ENCODE assay signal across 8 mouse cellular contexts in genomic region chr9:44084659-44085229, GRCm38 (mm10). TPM values are rescaled to one million over a fixed set of nuclear protein-coding genes. Genes with fewer than 3 reads are reported as not detected.
DNase-seq lines count a peak whose midpoint lies in the region; ATAC-seq and TF ChIP-seq lines count a peak whose summit lies in the region.

No protein-coding gene starts in this region.

- no peaks in the 10 kb centered on the region for H3K9me3 ChIP-seq in heart, embryonic 14.5 days (ENCODE audit: control insufficient read depth, low read length)
- H3K9me3 ChIP-seq in liver, embryonic 14.5 days (ENCODE audit: control insufficient read depth, low read length): no peaks in the 10 kb centered on the region
- H3K9me3 ChIP-seq in stomach, embryonic 15.5 days: no peaks in the 10 kb centered on the region

- under 1% methylated on average over 62 of the region's 62 CpGs for WGBS in heart, embryonic 14.5 days
- under 1% methylated on average over 61 of the region's 62 CpGs for WGBS in liver, embryonic 14.5 days (ENCODE audit: insufficient replicate concordance)
- under 1% methylated on average over 62 of the region's 62 CpGs for WGBS in stomach, embryonic 15.5 days

- TF ChIP-seq CTCF in liver, embryonic 14.5 days (IDR thresholded peaks at IDR 0.05; ENCODE audit: low read depth): no peak

- ATAC-seq in erythroid progenitor cell, adult 5-6 weeks (replicated peaks; ENCODE audit: low FRiP score, poor library complexity, severe bottlenecking): peak; percentile 63
- peak; percentile 73 for ATAC-seq in heart, embryonic 14.5 days (ENCODE audit: insufficient number of reproducible peaks, insufficient read depth, low FRiP score, low read depth)
- peak; percentile 83 for ATAC-seq in liver, embryonic 14.5 days (ENCODE audit: insufficient read depth)
- peak; percentile 78 for ATAC-seq in stomach, embryonic 15.5 days (ENCODE audit: insufficient read depth, low FRiP score, low read depth)

- H3K9ac ChIP-seq in heart, embryonic 14.5 days (ENCODE audit: low read length): peak overlapping the region; percentile 96
- H3K9ac ChIP-seq in liver, embryonic 14.5 days (replicated peaks): peak overlapping the region; percentile 35; the same call in 1 of the 2 replicates
- H3K9ac ChIP-seq in stomach, embryonic 15.5 days: peak overlapping the region; percentile 68

- TF ChIP-seq EP300 in liver, embryonic 14.5 days (IDR thresholded peaks at IDR 0.05; ENCODE audit: low read depth): no peak

- H3K4me3 ChIP-seq in brown adipose tissue, adult 24 weeks (ENCODE audit: insufficient read depth, low read depth, low read length): peak overlapping the region; percentile 87
- H3K4me3 ChIP-seq in heart, embryonic 14.5 days (ENCODE audit: control insufficient read depth in 1 of 2, insufficient read depth in 1 of 2, low read depth in 1 of 2, low read length in 2 of 2): peak overlapping the region; percentile 72 to 75
- peak overlapping the region; percentile 38 to 52 for H3K4me3 ChIP-seq in liver, embryonic 14.5 days (ENCODE audit: insufficient read depth in 1 of 2, low read depth in 2 of 2, low read length in 2 of 2)
- H3K4me3 ChIP-seq in stomach, embryonic 15.5 days (replicated peaks): peak overlapping the region; percentile 58

- peak overlapping the region; percentile 96 for H3K4me2 ChIP-seq in heart, embryonic 14.5 days (ENCODE audit: low read length)
- H3K4me2 ChIP-seq in liver, embryonic 14.5 days (ENCODE audit: low read depth): peak overlapping the region; percentile 76
- H3K4me2 ChIP-seq in stomach, embryonic 15.5 days: peak overlapping the region; percentile 100

- peak overlapping the region; percentile 66 for H3K27ac ChIP-seq in brown adipose tissue, adult 24 weeks (replicated peaks; ENCODE audit: low read depth, low read length)
- peak overlapping the region; percentile 61 to 94 for H3K27ac ChIP-seq in heart, embryonic 14.5 days (replicated peaks in 1 of 2; ENCODE audit: control insufficient read depth in 1 of 2, insufficient read depth in 1 of 2, low read depth in 2 of 2, low read length in 2 of 2)
- H3K27ac ChIP-seq in liver, embryonic 14.5 days: no peak overlapping the region
- 0 out of 2 replicates have a peak overlapping the region, but pooled peaks have one; percentile 64 for H3K27ac ChIP-seq in stomach, embryonic 15.5 days

- peak; percentile 83 for DNase-seq in B cell, adult 2 months
- peak; percentile 98 for DNase-seq in kidney, postnatal 14 days
- peak; percentile 65 to 69 (median 68) for DNase-seq in liver, embryonic 14.5 days (ENCODE audit: low read depth in 3 of 3, low spot score in 3 of 3)
- peak; percentile 94 for DNase-seq in neural tube, embryonic 10.5 days (ENCODE audit: extremely low spot score, low spot score)

- peaks cover 8% of the 10 kb centered on the region for H3K36me3 ChIP-seq in heart, embryonic 14.5 days (ENCODE audit: control insufficient read depth, insufficient read depth, low read length)
- H3K36me3 ChIP-seq in liver, embryonic 14.5 days (replicated peaks; ENCODE audit: control insufficient read depth, insufficient read depth, low read depth): no peaks in the 10 kb centered on the region
- H3K36me3 ChIP-seq in stomach, embryonic 15.5 days: no peaks in the 10 kb centered on the region

- no peaks in the 10 kb centered on the region; the same call in 1 of the 2 replicates for H3K27me3 ChIP-seq in heart, embryonic 14.5 days (ENCODE audit: control insufficient read depth, insufficient read depth, low read length)
- H3K27me3 ChIP-seq in liver, embryonic 14.5 days (ENCODE audit: control insufficient read depth, insufficient read depth, low read length): peaks cover 10% of the 10 kb centered on the region
- H3K27me3 ChIP-seq in stomach, embryonic 15.5 days (replicated peaks): 0 out of 2 replicates have a peak, but pooled peaks cover 6% of the 10 kb centered on the region

- peaks cover 13% of the 10 kb centered on the region for H3K4me1 ChIP-seq in brown adipose tissue, adult 24 weeks (ENCODE audit: control insufficient read depth, insufficient read depth, insufficient read length, low read length)
- H3K4me1 ChIP-seq in heart, embryonic 14.5 days (ENCODE audit: control insufficient read depth in 2 of 2, insufficient read depth in 2 of 2, low read length in 2 of 2): peaks cover 47 to 75% of the 10 kb centered on the region in 2 experiments
- H3K4me1 ChIP-seq in liver, embryonic 14.5 days (replicated peaks; ENCODE audit: control insufficient read depth in 2 of 2, insufficient read depth in 2 of 2, low read length in 1 of 2): peaks cover 8 to 13% of the 10 kb centered on the region in 2 experiments
- H3K4me1 ChIP-seq in stomach, embryonic 15.5 days: peaks cover 49% of the 10 kb centered on the region

RNA-seq across cellular contexts. Expression of gene Mfrp, which starts 16.8 kb away (rescaled TPM):
- polyA plus RNA-seq in brown adipose tissue, adult 24 weeks (2012; ENCODE audit: insufficient read depth, insufficient read length, missing spikeins): not detected in 2 replicates
- total RNA-seq in erythroid progenitor cell, adult 5-6 weeks (2015; ENCODE audit: low replicate concordance): not detected in 2 replicates
- not detected in 2 replicates for total RNA-seq in erythroid progenitor cell, adult 5-6 weeks (2017; ENCODE audit: low replicate concordance)
- not detected in 2 replicates for polyA plus RNA-seq in heart, embryonic 14.5 days (2014; fragmentation: Nextera tagmentation; extraction: Ambion mirVana)
- not detected in 2 replicates for polyA plus RNA-seq in liver, embryonic 14.5 days (2012; rRNA removed)
- polyA plus RNA-seq in liver, embryonic 14.5 days (2014; fragmentation: Nextera tagmentation; extraction: Ambion mirVana): not detected in 2 replicates
- polyA plus RNA-seq in stomach, embryonic 15.5 days (2015; fragmentation: Nextera tagmentation; extraction: Ambion mirVana): 0.18 TPM in 2 replicates

RNA-seq across cellular contexts. Expression of gene Usp2, which starts 17.9 kb away (rescaled TPM):
- polyA plus RNA-seq in brown adipose tissue, adult 24 weeks (2012; ENCODE audit: insufficient read depth, insufficient read length, missing spikeins): 7.2 and 11.1 TPM in 2 replicates
- total RNA-seq in erythroid progenitor cell, adult 5-6 weeks (2015; ENCODE audit: low replicate concordance): not detected in 2 replicates
- 1.8 TPM in 1 of 2 replicates, not detected in the other for total RNA-seq in erythroid progenitor cell, adult 5-6 weeks (2017; ENCODE audit: low replicate concordance)
- polyA plus RNA-seq in heart, embryonic 14.5 days (2014; fragmentation: Nextera tagmentation; extraction: Ambion mirVana): 73.5 and 80.7 TPM in 2 replicates
- polyA plus RNA-seq in liver, embryonic 14.5 days (2012; rRNA removed): 0.27 TPM in 2 replicates
- 1.6 and 2.0 TPM in 2 replicates for polyA plus RNA-seq in liver, embryonic 14.5 days (2014; fragmentation: Nextera tagmentation; extraction: Ambion mirVana)
- 12.0 and 12.9 TPM in 2 replicates for polyA plus RNA-seq in stomach, embryonic 15.5 days (2015; fragmentation: Nextera tagmentation; extraction: Ambion mirVana)

RNA-seq across cellular contexts. Expression of gene C1qtnf5, which starts 22.3 kb away (rescaled TPM):
- 3.6 and 3.7 TPM in 2 replicates for polyA plus RNA-seq in brown adipose tissue, adult 24 weeks (2012; ENCODE audit: insufficient read depth, insufficient read length, missing spikeins)
- not detected in 2 replicates for total RNA-seq in erythroid progenitor cell, adult 5-6 weeks (2015; ENCODE audit: low replicate concordance)
- 1.4 TPM in 1 of 2 replicates, not detected in the other for total RNA-seq in erythroid progenitor cell, adult 5-6 weeks (2017; ENCODE audit: low replicate concordance)
- polyA plus RNA-seq in heart, embryonic 14.5 days (2014; fragmentation: Nextera tagmentation; extraction: Ambion mirVana): 2.3 and 2.7 TPM in 2 replicates
- 0.24 and 0.27 TPM in 2 replicates for polyA plus RNA-seq in liver, embryonic 14.5 days (2012; rRNA removed)
- polyA plus RNA-seq in liver, embryonic 14.5 days (2014; fragmentation: Nextera tagmentation; extraction: Ambion mirVana): 0.27 and 0.30 TPM in 2 replicates
- polyA plus RNA-seq in stomach, embryonic 15.5 days (2015; fragmentation: Nextera tagmentation; extraction: Ambion mirVana): 2.8 and 3.3 TPM in 2 replicates

RNA-seq across cellular contexts. Expression of gene Gm49380, which starts 28.6 kb away (rescaled TPM):
- not detected in 2 replicates for polyA plus RNA-seq in brown adipose tissue, adult 24 weeks (2012; ENCODE audit: insufficient read depth, insufficient read length, missing spikeins)
- total RNA-seq in erythroid progenitor cell, adult 5-6 weeks (2015; ENCODE audit: low replicate concordance): not detected in 2 replicates
- 1.4 TPM in 1 of 2 replicates, not detected in the other for total RNA-seq in erythroid progenitor cell, adult 5-6 weeks (2017; ENCODE audit: low replicate concordance)
- polyA plus RNA-seq in heart, embryonic 14.5 days (2014; fragmentation: Nextera tagmentation; extraction: Ambion mirVana): 0.07 and 0.08 TPM in 2 replicates
- 0.05 and 0.09 TPM in 2 replicates for polyA plus RNA-seq in liver, embryonic 14.5 days (2012; rRNA removed)
- not detected in 2 replicates for polyA plus RNA-seq in liver, embryonic 14.5 days (2014; fragmentation: Nextera tagmentation; extraction: Ambion mirVana)
- 0.14 and 0.18 TPM in 2 replicates for polyA plus RNA-seq in stomach, embryonic 15.5 days (2015; fragmentation: Nextera tagmentation; extraction: Ambion mirVana)

RNA-seq across cellular contexts. Expression of gene Rnf26, which starts 28.6 kb away (rescaled TPM):
- 8.7 and 10.4 TPM in 2 replicates for polyA plus RNA-seq in brown adipose tissue, adult 24 weeks (2012; ENCODE audit: insufficient read depth, insufficient read length, missing spikeins)
- 83.4 and 94.4 TPM in 2 replicates for total RNA-seq in erythroid progenitor cell, adult 5-6 weeks (2015; ENCODE audit: low replicate concordance)
- 43.9 and 53.3 TPM in 2 replicates for total RNA-seq in erythroid progenitor cell, adult 5-6 weeks (2017; ENCODE audit: low replicate concordance)
- polyA plus RNA-seq in heart, embryonic 14.5 days (2014; fragmentation: Nextera tagmentation; extraction: Ambion mirVana): 30.4 and 32.9 TPM in 2 replicates
- 21.9 and 26.2 TPM in 2 replicates for polyA plus RNA-seq in liver, embryonic 14.5 days (2012; rRNA removed)
- polyA plus RNA-seq in liver, embryonic 14.5 days (2014; fragmentation: Nextera tagmentation; extraction: Ambion mirVana): 29.4 and 34.3 TPM in 2 replicates
- polyA plus RNA-seq in stomach, embryonic 15.5 days (2015; fragmentation: Nextera tagmentation; extraction: Ambion mirVana): 59.9 and 60.8 TPM in 2 replicates

Comparison
In these comparisons a context has a peak if more than half of its experiments do, and no peak if none do; other contexts are left out.
1. H3K9ac ChIP-seq: peak in every context shown above with its lines; median percentile 96 in heart, embryonic 14.5 days; 68 in stomach, embryonic 15.5 days; 35 in liver, embryonic 14.5 days.